8 mouse cellular contexts compared by ENCODE assay signal in the genomic region with DNA sequence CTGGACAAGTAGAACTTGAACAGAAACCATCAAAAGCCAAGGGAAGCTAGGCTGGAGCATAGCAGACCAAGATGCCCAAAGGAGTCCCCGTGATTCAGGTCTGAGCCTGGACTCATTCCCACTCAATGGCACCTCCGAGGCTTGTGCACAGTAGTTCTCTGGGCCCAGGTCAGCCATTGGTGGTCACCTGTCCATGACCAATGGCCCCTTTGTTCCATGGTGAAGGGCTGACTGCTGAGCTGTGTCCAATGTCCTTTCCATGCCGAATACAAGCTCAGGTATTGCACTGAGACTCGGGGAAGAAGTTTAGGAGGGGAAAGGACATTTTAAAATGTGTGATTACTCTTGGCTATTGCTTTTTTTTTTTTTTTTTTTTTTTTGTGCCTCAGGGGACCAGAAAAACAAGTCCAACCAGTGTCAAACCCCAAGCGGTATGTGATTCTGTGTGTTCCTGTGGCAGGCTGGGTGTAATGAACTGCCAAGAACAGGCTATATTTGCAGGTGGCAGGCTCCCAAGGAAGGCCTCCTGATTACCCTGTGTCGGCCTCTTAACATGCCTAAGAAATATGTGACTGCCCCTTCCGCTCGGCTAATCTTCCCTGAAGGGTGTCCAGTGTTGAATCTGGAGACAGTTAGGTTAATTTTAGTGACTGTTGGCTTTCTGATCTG.
DNase-seq lines count a peak whose midpoint lies in the region; ATAC-seq and TF ChIP-seq lines count a peak whose summit lies in the region.

No protein-coding gene starts in this region.

- no peak overlapping the region for H3K4me3 ChIP-seq in midbrain, embryonic 10.5 days
- H3K4me3 ChIP-seq in midbrain, embryonic 15.5 days, result no peak overlapping the region
- H3K4me3 ChIP-seq in kidney, adult 2 months (ENCODE audit: insufficient read depth, low read depth, low read length), result no peak overlapping the region
- no peak overlapping the region for H3K4me3 ChIP-seq in stomach, embryonic 15.5 days (replicated peaks)

- TF ChIP-seq POLR2A in kidney, adult 2 months (IDR thresholded peaks at IDR 0.05; ENCODE audit: low read depth, low read length), result no peak

- no peak for DNase-seq in midbrain, embryonic 10.5 days (ENCODE audit: low spot score)
- DNase-seq in gastrocnemius, adult 8-10 months (ENCODE audit: low spot score in 2 of 2), result peak; percentile 30 to 46
- DNase-seq in kidney, adult 2 months, result peak; percentile 78
- DNase-seq in thymus, postnatal 4 days, result no peak

- ATAC-seq in midbrain, embryonic 15.5 days (replicated peaks), result no peak
- ATAC-seq in stomach, embryonic 15.5 days (ENCODE audit: insufficient read depth, low FRiP score, low read depth), result peak; percentile 80
- no peak for ATAC-seq in granulocyte monocyte progenitor cell, adult 5-6 weeks (replicated peaks; ENCODE audit: poor library complexity, severe bottlenecking)
- no peak for ATAC-seq in activated CD4-positive, CD25-positive, alpha-beta regulatory T cell, adult 4 months

- H3K36me3 ChIP-seq in midbrain, embryonic 10.5 days, result no peaks in the 10 kb centered on the region
- H3K36me3 ChIP-seq in midbrain, embryonic 15.5 days (replicated peaks), result no peaks in the 10 kb centered on the region
- no peaks in the 10 kb centered on the region for H3K36me3 ChIP-seq in kidney, adult 2 months (ENCODE audit: control insufficient read depth, insufficient read depth, low read length)
- H3K36me3 ChIP-seq in stomach, embryonic 15.5 days, result no peaks in the 10 kb centered on the region

- TF ChIP-seq CTCF in kidney, adult 2 months (conservative IDR thresholded peaks at IDR 0.05; ENCODE audit: insufficient read depth, insufficient read length, low read depth, low read length), result no peak

- WGBS in midbrain, embryonic 10.5 days, result 36% methylated on average over 8 of the region's 8 CpGs
- WGBS in midbrain, embryonic 15.5 days, result 29% methylated on average over 8 of the region's 8 CpGs
- WGBS in kidney, adult 2 months, result 22% methylated on average over 8 of the region's 8 CpGs
- WGBS in stomach, embryonic 15.5 days, result 57% methylated on average over 8 of the region's 8 CpGs

- peaks cover 17% of the 10 kb centered on the region for H3K27me3 ChIP-seq in midbrain, embryonic 10.5 days (ENCODE audit: low read depth, poor library complexity, severe bottlenecking)
- no peaks in the 10 kb centered on the region for H3K27me3 ChIP-seq in midbrain, embryonic 15.5 days (replicated peaks)
- no peaks in the 10 kb centered on the region for H3K27me3 ChIP-seq in kidney, adult 2 months (replicated peaks; ENCODE audit: control insufficient read depth, insufficient read depth, low read length)
- H3K27me3 ChIP-seq in stomach, embryonic 15.5 days (replicated peaks), result no peaks in the 10 kb centered on the region

- H3K4me2 ChIP-seq in midbrain, embryonic 15.5 days, result no peak overlapping the region
- H3K4me2 ChIP-seq in stomach, embryonic 15.5 days, result no peak overlapping the region

- no peak overlapping the region for H3K9ac ChIP-seq in midbrain, embryonic 15.5 days
- no peak overlapping the region for H3K9ac ChIP-seq in stomach, embryonic 15.5 days

- H3K9me3 ChIP-seq in midbrain, embryonic 10.5 days (replicated peaks), result no peaks in the 10 kb centered on the region
- H3K9me3 ChIP-seq in midbrain, embryonic 15.5 days, result no peaks in the 10 kb centered on the region
- H3K9me3 ChIP-seq in stomach, embryonic 15.5 days, result no peaks in the 10 kb centered on the region

- peaks cover 42% of the 10 kb centered on the region for H3K4me1 ChIP-seq in midbrain, embryonic 10.5 days
- H3K4me1 ChIP-seq in midbrain, embryonic 15.5 days, result no peaks in the 10 kb centered on the region
- peaks cover 23% of the 10 kb centered on the region for H3K4me1 ChIP-seq in kidney, adult 2 months (ENCODE audit: control insufficient read depth, insufficient read depth, low read length)
- peaks cover 15% of the 10 kb centered on the region for H3K4me1 ChIP-seq in stomach, embryonic 15.5 days

- peak overlapping the region; percentile 57 for H3K27ac ChIP-seq in midbrain, embryonic 10.5 days (replicated peaks)
- H3K27ac ChIP-seq in midbrain, embryonic 15.5 days, result no peak overlapping the region
- peak overlapping the region; percentile 31 for H3K27ac ChIP-seq in kidney, adult 2 months (ENCODE audit: insufficient read depth, low read depth, low read length)
- H3K27ac ChIP-seq in stomach, embryonic 15.5 days, result peak overlapping the region; percentile 66

Comparison
In these comparisons a context has a peak if more than half of its experiments do, and no peak if none do; other contexts are left out.
1. DNase-seq: peak in gastrocnemius, adult 8-10 months (2 of 2) and kidney, adult 2 months (single experiment); none in midbrain, embryonic 10.5 days (single experiment) and thymus, postnatal 4 days (single experiment).